Comparison of ENCODE assay signal across 8 mouse cellular contexts in genomic region chr5:130023767-130024539, GRCm38 (mm10). TPM values are rescaled to one million over a fixed set of nuclear protein-coding genes. Genes with fewer than 3 reads are reported as not detected.
DNase-seq lines count a peak whose midpoint lies in the region; ATAC-seq and TF ChIP-seq lines count a peak whose summit lies in the region.

No protein-coding gene starts in this region.

- H3K4me3 ChIP-seq in G1E (ENCODE audit: low read depth, low read length): peak overlapping the region; percentile 84
- H3K4me3 ChIP-seq in forebrain, postnatal 0 days (ENCODE audit: low read depth, low read length): peak overlapping the region; percentile 58
- H3K4me3 ChIP-seq in lung, embryonic 15.5 days: peak overlapping the region; percentile 59

- ATAC-seq in G1E (ENCODE audit: extremely low read depth, insufficient number of reproducible peaks, low FRiP score, poor library complexity, severe bottlenecking): peak; percentile 97
- peak; percentile 92 for ATAC-seq in forebrain, postnatal 0 days
- peak; percentile 89 for ATAC-seq in lung, embryonic 15.5 days (ENCODE audit: borderline replicate concordance, extremely low read depth, low FRiP score, low TSS enrichment)

- peaks cover 41% of the 10 kb centered on the region for H3K4me1 ChIP-seq in G1E (ENCODE audit: insufficient read depth, low read depth, low read length)
- peaks cover 3% of the 10 kb centered on the region; the same call in 1 of the 2 replicates for H3K4me1 ChIP-seq in forebrain, postnatal 0 days (ENCODE audit: insufficient read depth)
- H3K4me1 ChIP-seq in lung, embryonic 15.5 days: peaks cover 5% of the 10 kb centered on the region; the same call in 1 of the 2 replicates

- peak overlapping the region; percentile 69 for H3K27ac ChIP-seq in forebrain, postnatal 0 days (ENCODE audit: low read depth, low read length)
- peak overlapping the region; percentile 71 for H3K27ac ChIP-seq in lung, embryonic 15.5 days

- H3K27me3 ChIP-seq in G1E (ENCODE audit: insufficient read depth, low read length): no peaks in the 10 kb centered on the region
- no peaks in the 10 kb centered on the region for H3K27me3 ChIP-seq in forebrain, postnatal 0 days (ENCODE audit: insufficient read depth, low read length)
- H3K27me3 ChIP-seq in lung, embryonic 15.5 days: 0 out of 2 replicates have a peak, but pooled peaks cover 2% of the 10 kb centered on the region

- DNase-seq in G1E (ENCODE audit: low spot score): peak; percentile 96
- peak; percentile 79 to 83 for DNase-seq in cerebellum, adult 18-20 months
- peak; percentile 89 for DNase-seq in forebrain, postnatal 0 days
- DNase-seq in heart, postnatal 4 days: peak; percentile 86
- DNase-seq in layer of hippocampus, adult 8-10 months (ENCODE audit: low spot score in 2 of 2): peak; percentile 67 to 70
- peak; percentile 89 for DNase-seq in ovary, adult 18-20 months (ENCODE audit: low spot score)
- peak; percentile 77 for DNase-seq in thymus, postnatal 0 days (ENCODE audit: low spot score)

- peak overlapping the region; percentile 96 for H3K4me2 ChIP-seq in forebrain, postnatal 0 days (ENCODE audit: low read depth)
- H3K4me2 ChIP-seq in lung, embryonic 15.5 days: peak overlapping the region; percentile 82

- H3K36me3 ChIP-seq in G1E (replicated peaks): peaks cover 30% of the 10 kb centered on the region
- no peaks in the 10 kb centered on the region for H3K36me3 ChIP-seq in forebrain, postnatal 0 days (ENCODE audit: insufficient read depth)
- H3K36me3 ChIP-seq in lung, embryonic 15.5 days: no peaks in the 10 kb centered on the region

- under 1% methylated on average over 32 of the region's 32 CpGs for WGBS in forebrain, postnatal 0 days
- WGBS in lung, embryonic 15.5 days: under 1% methylated on average over 32 of the region's 32 CpGs

- H3K9me3 ChIP-seq in G1E (replicated peaks): no peaks in the 10 kb centered on the region
- no peaks in the 10 kb centered on the region for H3K9me3 ChIP-seq in forebrain, postnatal 0 days (ENCODE audit: low read length)
- H3K9me3 ChIP-seq in lung, embryonic 15.5 days: no peaks in the 10 kb centered on the region

- TF ChIP-seq CTCF in G1E (IDR thresholded peaks at IDR 0.05; ENCODE audit: low read depth, low read length): peak; percentile 73
- peak; percentile 88 for TF ChIP-seq CTCF in forebrain, postnatal 0 days (IDR thresholded peaks at IDR 0.05; ENCODE audit: low read depth)

- H3K9ac ChIP-seq in forebrain, postnatal 0 days: peak overlapping the region; percentile 66
- peak overlapping the region; percentile 39 for H3K9ac ChIP-seq in lung, embryonic 15.5 days

RNA-seq across cellular contexts. Expression of gene Asl, which starts 5.1 kb away (rescaled TPM):
- total RNA-seq in G1E (2014; fragmentation: Nextera tagmentation) (32.8 and 48.6 TPM in 2 replicates), G1E (2017) (29.4 and 34.2 TPM in 2 replicates)
- 22.6 and 23.9 TPM in 2 replicates for polyA plus RNA-seq in G1E (2012)
- total RNA-seq in forebrain, postnatal 0 days (2014; rRNA removed): 28.7 and 33.2 TPM in 2 replicates
- 32.5 and 39.3 TPM in 2 replicates for polyA plus RNA-seq in forebrain, postnatal 0 days (2015; fragmentation: Nextera tagmentation; extraction: Ambion mirVana)
- total RNA-seq in heart, postnatal 4 days (2021): 10 to 100 TPM; 15.1 to 17.6 TPM
- 10 to 100 TPM; 18.9 to 38.2 (median 26.3) TPM for total RNA-seq in layer of hippocampus, adult 8-10 months (2022)
- polyA plus RNA-seq in lung, embryonic 15.5 days (2015; fragmentation: Nextera tagmentation; extraction: Ambion mirVana): 25.8 and 30.9 TPM in 2 replicates
- 32.2 and 37.8 TPM in 2 replicates for polyA plus RNA-seq in thymus, postnatal 0 days (2015; fragmentation: Nextera tagmentation; extraction: Ambion mirVana)

RNA-seq across cellular contexts. Expression of gene Crcp, which starts 5.1 kb away (rescaled TPM):
- 86.2 and 94.0 TPM in 2 replicates for total RNA-seq in G1E (2014; fragmentation: Nextera tagmentation)
- 45.0 and 46.7 TPM in 2 replicates for total RNA-seq in G1E (2017)
- polyA plus RNA-seq in G1E (2012): 10.2 and 12.4 TPM in 2 replicates
- 63.2 and 69.1 TPM in 2 replicates for total RNA-seq in forebrain, postnatal 0 days (2014; rRNA removed)
- polyA plus RNA-seq in forebrain, postnatal 0 days (2015; fragmentation: Nextera tagmentation; extraction: Ambion mirVana): 87.1 and 91.2 TPM in 2 replicates
- 10 to 100 TPM; 14.8 to 15.7 TPM for total RNA-seq in heart, postnatal 4 days (2021)
- 10 to 100 TPM; 31.8 to 38.2 (median 35.6) TPM for total RNA-seq in layer of hippocampus, adult 8-10 months (2022)
- polyA plus RNA-seq in lung, embryonic 15.5 days (2015; fragmentation: Nextera tagmentation; extraction: Ambion mirVana): 39.1 and 40.1 TPM in 2 replicates
- 49.7 and 50.4 TPM in 2 replicates for polyA plus RNA-seq in thymus, postnatal 0 days (2015; fragmentation: Nextera tagmentation; extraction: Ambion mirVana)

RNA-seq across cellular contexts. Expression of gene Gusb, which starts 21.1 kb away (rescaled TPM):
- total RNA-seq in G1E (2014; fragmentation: Nextera tagmentation) (53.6 and 54.1 TPM in 2 replicates), G1E (2017) (68.0 and 74.6 TPM in 2 replicates)
- 19.5 and 21.9 TPM in 2 replicates for polyA plus RNA-seq in G1E (2012)
- 17.2 and 19.9 TPM in 2 replicates for total RNA-seq in forebrain, postnatal 0 days (2014; rRNA removed)
- polyA plus RNA-seq in forebrain, postnatal 0 days (2015; fragmentation: Nextera tagmentation; extraction: Ambion mirVana): 27.7 and 29.3 TPM in 2 replicates
- 10 to 100 TPM; 26.6 to 26.8 TPM for total RNA-seq in heart, postnatal 4 days (2021)
- 10 to 100 TPM; 11.2 to 60.7 (median 28.9) TPM for total RNA-seq in layer of hippocampus, adult 8-10 months (2022)
- polyA plus RNA-seq in lung, embryonic 15.5 days (2015; fragmentation: Nextera tagmentation; extraction: Ambion mirVana): 65.0 and 65.6 TPM in 2 replicates
- 59.3 and 61.2 TPM in 2 replicates for polyA plus RNA-seq in thymus, postnatal 0 days (2015; fragmentation: Nextera tagmentation; extraction: Ambion mirVana)

RNA-seq across cellular contexts. Expression of gene Tpst1, which starts 49.2 kb away (rescaled TPM):
- not detected in 2 replicates for total RNA-seq in G1E (2014; fragmentation: Nextera tagmentation)
- 0.22 and 0.58 TPM in 2 replicates for total RNA-seq in G1E (2017)
- polyA plus RNA-seq in G1E (2012): not detected in 2 replicates
- total RNA-seq in forebrain, postnatal 0 days (2014; rRNA removed): 50.7 and 55.3 TPM in 2 replicates
- polyA plus RNA-seq in forebrain, postnatal 0 days (2015; fragmentation: Nextera tagmentation; extraction: Ambion mirVana): 50.3 and 55.4 TPM in 2 replicates
- total RNA-seq in heart, postnatal 4 days (2021): 10 to 100 TPM; 15.7 to 16.9 TPM
- total RNA-seq in layer of hippocampus, adult 8-10 months (2022): 10 to 100 TPM; 41.3 to 54.4 (median 48.8) TPM
- polyA plus RNA-seq in lung, embryonic 15.5 days (2015; fragmentation: Nextera tagmentation; extraction: Ambion mirVana): 69.6 and 70.8 TPM in 2 replicates
- polyA plus RNA-seq in thymus, postnatal 0 days (2015; fragmentation: Nextera tagmentation; extraction: Ambion mirVana): 25.7 and 27.0 TPM in 2 replicates

Comparison
In these comparisons a context has a peak if more than half of its experiments do, and no peak if none do; other contexts are left out.
1. Peak in every context shown above with its lines: DNase-seq, ATAC-seq, H3K4me3 ChIP-seq and H3K27ac ChIP-seq.